Mouse (Mus musculus): ENCODE measurements around the gene Oog3.

Gene Oog3

DNA sequence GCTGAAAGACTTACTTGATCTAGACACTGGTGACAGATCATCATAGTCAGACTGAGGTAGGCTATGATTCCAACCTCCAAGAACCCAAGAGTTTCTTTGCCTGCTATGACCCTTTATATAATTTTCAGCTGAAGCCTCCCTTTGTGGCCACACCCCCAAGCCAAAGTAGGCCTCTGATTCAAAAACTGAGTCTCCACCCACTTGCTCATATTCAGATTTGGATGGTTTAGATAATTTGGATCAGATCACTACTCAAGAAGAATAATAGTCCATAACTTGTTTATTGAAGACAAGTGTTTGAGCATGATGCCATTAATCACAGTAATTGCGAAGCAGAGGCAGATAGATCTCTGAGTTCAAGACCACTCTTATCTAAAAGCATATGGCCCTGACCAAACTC lies at the start of gene Oog3:
Gene Oog3 (minus strand): TSS at position 101 of the 400 bp plus-strand sequence.
- no peak for DNase-seq

DNA sequence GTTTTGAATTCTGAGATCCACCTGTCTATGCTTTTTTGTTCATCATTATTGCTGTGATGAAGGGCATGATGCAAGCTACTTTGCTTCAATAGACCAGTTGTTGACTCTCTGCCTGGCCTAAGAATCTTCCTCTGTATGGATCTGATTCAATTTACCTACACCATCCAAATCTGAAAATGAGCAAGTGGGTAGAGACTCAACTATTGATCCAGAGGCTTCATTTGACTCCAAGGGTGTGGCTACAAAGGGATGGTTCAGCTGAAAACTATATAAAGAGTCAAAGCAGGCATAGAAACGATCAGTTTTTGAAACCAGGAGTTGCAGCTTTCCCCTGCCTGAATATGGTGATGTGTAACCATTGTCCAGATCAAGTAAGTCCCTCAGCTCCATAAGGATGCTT lies 28.0 kb upstream of the Oog3 start, which contains the start of gene Oog2:
Gene Oog2 (plus strand): TSS at position 301 of the 400 bp plus-strand sequence.
- no peak for DNase-seq

Measured in cerebellum, adult 8-10 months (tissue).